Mouse (Mus musculus) CH12.LX (cell line): ENCODE results near the gene Mpv17l2. TPM values are rescaled to one million over a fixed set of nuclear protein-coding genes. Genes with fewer than 3 reads are reported as not detected.

Experiments
- DNase-seq: peaks from one replicate; pipeline ENCODE4 v3.0.0-alpha.2; 2013; ENCODE audit errors: extremely low read depth
- H3K27ac ChIP-seq: 2 replicates; pipeline ENCODE4 v1.5.1; 2012; ENCODE audit warnings: low read depth, mild to moderate bottlenecking, control low read depth, moderate library complexity; ENCODE audit not compliant: insufficient read depth
- H3K27me3 ChIP-seq: replicated peaks from 2 replicates; pipeline ENCODE3; 2012; ENCODE audit warnings: inconsistent platforms
- H3K36me3 ChIP-seq, 2 experiments: replicated peaks in 1 of 2; 2 replicates each; pipeline versions ENCODE3 to v1.6.1; 2012; ENCODE audit warnings: inconsistent platforms in 1 of 2, low read length in 1 of 2, mild to moderate bottlenecking in 1 of 2, mixed read lengths in 1 of 2, moderate library complexity in 1 of 2; ENCODE audit not compliant: control insufficient read depth in 1 of 2, insufficient read depth in 1 of 2
- H3K4me1 ChIP-seq, 2 experiments: 2 replicates each; pipeline ENCODE4 v1.6.1; 2012; ENCODE audit warnings: inconsistent platforms in 1 of 2, moderate library complexity in 1 of 2; ENCODE audit not compliant: insufficient read depth in 2 of 2, control insufficient read depth in 1 of 2
- H3K4me2 ChIP-seq: 2 replicates; pipeline ENCODE4 v1.6.1; 2012; ENCODE audit warnings: low read depth, mild to moderate bottlenecking, control low read depth; ENCODE audit not compliant: poor library complexity, insufficient read depth, severe bottlenecking
- H3K4me3 ChIP-seq, 3 experiments: fragments of 150-350 bp in 1 of 3; sonication (generic) in 1 of 3; replicated peaks in 1 of 3; 2 replicates each; pipeline versions ENCODE3 to v1.5.1; 2011 to 2012; ENCODE audit warnings: low read depth in 2 of 3, low read length in 2 of 3, mild to moderate bottlenecking in 2 of 3, moderate library complexity in 2 of 3, control low read depth in 1 of 3, improper control_type of control experiment in 1 of 3, inconsistent platforms in 1 of 3, mixed read lengths in 1 of 3; ENCODE audit not compliant: poor library complexity in 1 of 3
- H3K79me2 ChIP-seq: replicated peaks from 2 replicates; pipeline ENCODE4 v1.6.1; 2012; ENCODE audit warnings: mild to moderate bottlenecking, moderate library complexity; ENCODE audit not compliant: control insufficient read depth, poor library complexity, insufficient read depth, severe bottlenecking; ENCODE audit errors: extremely low read depth
- H3K9ac ChIP-seq: 2 replicates; pipeline ENCODE4 v1.6.1; 2012; ENCODE audit warnings: low read depth, mild to moderate bottlenecking, control low read depth, moderate library complexity; ENCODE audit not compliant: insufficient read depth
- H3K9me3 ChIP-seq: replicated peaks from 2 replicates; pipeline ENCODE3; 2012; ENCODE audit warnings: low read length, inconsistent platforms, mixed read lengths
- CTCF ChIP-seq, 2 experiments: IDR thresholded peaks in 1 of 2; conservative IDR thresholded peaks in 1 of 2; 2 replicates each; pipeline ENCODE4 v1.5.1; 2011 to 2012; ENCODE audit warnings: low read depth in 2 of 2, low read length in 2 of 2, improper control_type of control experiment in 1 of 2, inconsistent platforms in 1 of 2, mild to moderate bottlenecking in 1 of 2, moderate library complexity in 1 of 2
- HCFC1 ChIP-seq: IDR thresholded peaks from 2 replicates; pipeline ENCODE4 v1.6.1; 2012; ENCODE audit warnings: low read depth, mild to moderate bottlenecking, inconsistent platforms, low read length, improper control_type of control experiment
- JUND ChIP-seq: conservative IDR thresholded peaks from 2 replicates; pipeline ENCODE4 v1.6.1; 2011; ENCODE audit warnings: low read depth, low read length, improper control_type of control experiment
- MAX ChIP-seq: IDR thresholded peaks from 2 replicates; pipeline ENCODE4 v1.6.1; 2011; ENCODE audit warnings: low read length, improper control_type of control experiment
- MAZ ChIP-seq: IDR thresholded peaks from 2 replicates; pipeline ENCODE4 v1.6.1; 2012; ENCODE audit warnings: low read depth, mild to moderate bottlenecking, inconsistent platforms, low read length, improper control_type of control experiment, moderate library complexity
- MXI1 ChIP-seq: IDR thresholded peaks from 2 replicates; pipeline ENCODE4 v1.6.1; 2011; ENCODE audit warnings: mild to moderate bottlenecking, low read depth, low read length, improper control_type of control experiment
- MYC ChIP-seq: IDR thresholded peaks from 2 replicates; pipeline ENCODE4 v1.6.1; 2011; ENCODE audit warnings: low read depth, mild to moderate bottlenecking, improper control_type of control experiment, low read length
- NELFE ChIP-seq: IDR thresholded peaks from 2 replicates; pipeline ENCODE4 v1.6.1; 2011; ENCODE audit warnings: low read depth, low read length, improper control_type of control experiment
- POLR2A ChIP-seq: IDR thresholded peaks from 2 replicates; pipeline ENCODE4 v1.6.1; 2011; ENCODE audit warnings: low read depth, mild to moderate bottlenecking, improper control_type of control experiment, low read length
- RAD21 ChIP-seq: IDR thresholded peaks from 2 replicates; pipeline ENCODE4 v1.6.1; 2011; ENCODE audit warnings: low read depth, mild to moderate bottlenecking, low read length, improper control_type of control experiment, moderate library complexity
- RCOR1 ChIP-seq: conservative IDR thresholded peaks from 2 replicates; pipeline ENCODE4 v1.6.1; 2012; ENCODE audit warnings: low read depth, mild to moderate bottlenecking, inconsistent platforms, low read length, improper control_type of control experiment
- SIN3A ChIP-seq: IDR thresholded peaks from 2 replicates; pipeline ENCODE4 v1.6.1; 2012; ENCODE audit warnings: low read length, improper control_type of control experiment, inconsistent platforms
- SMC3 ChIP-seq: IDR thresholded peaks from 2 replicates; pipeline ENCODE4 v1.6.1; 2011; ENCODE audit warnings: low read depth, low read length, improper control_type of control experiment
- TBP ChIP-seq: conservative IDR thresholded peaks from 2 replicates; pipeline ENCODE4 v1.6.1; 2011; ENCODE audit warnings: low read depth, low read length, improper control_type of control experiment
- UBTF ChIP-seq: IDR thresholded peaks from 2 replicates; pipeline ENCODE4 v1.6.1; 2012; ENCODE audit warnings: low read depth, mild to moderate bottlenecking, inconsistent platforms, low read length, improper control_type of control experiment, moderate library complexity
- USF2 ChIP-seq: conservative IDR thresholded peaks from 2 replicates; pipeline ENCODE4 v1.6.1; 2011; ENCODE audit warnings: low read depth, low read length, improper control_type of control experiment
- ZC3H11A ChIP-seq: IDR thresholded peaks from 2 replicates; pipeline ENCODE4 v1.6.1; 2012; ENCODE audit warnings: low read depth, mild to moderate bottlenecking, inconsistent platforms, low read length, improper control_type of control experiment
- dilution Hi-C: fragments of 300-500 bp; cut with MboI; formaldehyde crosslinking; loops from 2 replicates; pipeline ENCODE4 v1.14.3; 2020; ENCODE audit warnings: low sequenced_read_pairs; ENCODE audit not compliant: extremely low pct_unique_long_range_greater_than_20kb, extremely low pct_ligation_motif_present
- in situ Hi-C: fragments of 300-500 bp; cut with MboI; formaldehyde crosslinking; loops from 3 replicates; pipeline ENCODE4 v1.14.3; 2019; ENCODE audit warnings: low sequenced_read_pairs, low pct_ligation_motif_present, low pct_unique_long_range_greater_than_20kb, mixed read lengths
- polyA plus RNA-seq: library from polyadenylated mRNA; unstranded; fragments of >175 nt; gene quantifications from 2 replicates; pipeline ENCODE4 v1.2.1, GENCODE M21; 2012; ENCODE audit warnings: low read depth; ENCODE audit not compliant: insufficient read length
- total RNA-seq, 2 experiments: library from RNA; depleted of rRNA; stranded (reverse); fragments of 300-350 nt in 1 of 2; fragments of >200 nt in 1 of 2; gene quantifications; 2 replicates each; pipeline ENCODE4 v1.2.3; 2012 to 2014

The Mpv17l2 gene
- total and polyA plus RNA-seq, 3 experiments: 25.3 to 36.1 (median 27.1) TPM

DNA sequence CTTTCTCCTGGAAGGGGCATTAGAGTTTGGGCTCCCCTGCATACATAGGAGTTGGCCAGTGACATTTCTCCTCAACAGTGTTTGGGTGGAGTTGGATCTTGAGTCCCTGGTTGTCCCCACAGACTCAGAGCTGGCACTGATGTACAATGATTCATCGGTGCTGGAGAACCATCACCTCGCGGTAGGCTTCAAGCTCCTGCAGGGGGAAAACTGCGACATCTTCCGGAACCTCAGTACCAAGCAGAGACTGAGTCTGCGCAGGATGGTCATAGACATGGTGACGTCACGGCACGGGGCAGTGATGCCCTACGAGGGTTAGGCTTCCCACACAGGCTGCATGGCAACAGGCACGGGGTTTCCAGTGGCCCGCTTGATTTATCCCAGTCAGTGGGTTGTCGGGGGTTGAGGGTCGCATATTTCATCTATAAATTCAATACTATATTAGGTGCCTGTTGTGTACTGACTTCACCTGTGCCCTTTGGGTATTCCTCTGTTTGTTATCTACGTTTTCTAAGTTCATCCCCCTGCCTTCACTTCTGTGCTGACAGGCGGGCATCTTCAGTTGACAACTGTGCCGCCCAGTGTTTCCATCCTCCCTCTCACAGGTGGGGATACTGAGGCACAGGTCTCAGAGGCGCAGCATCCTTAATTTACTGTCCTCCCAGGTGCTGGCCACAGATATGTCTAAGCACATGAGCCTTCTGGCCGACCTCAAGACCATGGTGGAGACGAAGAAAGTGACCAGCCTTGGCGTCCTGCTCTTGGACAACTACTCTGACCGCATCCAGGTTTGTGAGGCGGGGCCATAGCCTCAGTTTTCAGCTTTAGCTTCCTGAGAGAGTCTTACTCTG is 12.3 kb downstream of the Mpv17l2 start:
- DNase-seq: no peak
- in situ Hi-C loops (no loop called here), dilution Hi-C loops (no loop called here)
- H3K79me2 ChIP-seq: no peaks in the 10 kb centered on the region
- H3K36me3 ChIP-seq: peaks cover 4 to 48% of the 10 kb centered on the region in 2 experiments
- H3K27me3 ChIP-seq: no peaks in the 10 kb centered on the region
- H3K27ac ChIP-seq: no peak overlapping the region
- H3K9ac ChIP-seq: no peak overlapping the region
- peaks cover 3 to 29% of the 10 kb centered on the region in 2 experiments for H3K4me1 ChIP-seq
- H3K9me3 ChIP-seq: no peaks in the 10 kb centered on the region
- H3K4me2 ChIP-seq: no peak overlapping the region
- TF ChIP-seq ZC3H11A (no peak), POLR2A (no peak), MAX (no peak), RCOR1 (no peak), SIN3A (no peak), JUND (no peak), UBTF (no peak), CTCF (conservative IDR thresholded peaks at IDR 0.05 in 1 of 2, IDR thresholded peaks at IDR 0.05 in 1 of 2; ENCODE audit: low read depth in 2 of 2, low read length in 2 of 2) (no peak), NELFE (no peak), RAD21 (no peak), MYC (no peak), HCFC1 (no peak), SMC3 (no peak), USF2 (no peak), TBP (no peak), MXI1 (no peak)
- TF ChIP-seq, all 38 proteins: peak for 0
- H3K4me3 ChIP-seq: no peak overlapping the region

DNA sequence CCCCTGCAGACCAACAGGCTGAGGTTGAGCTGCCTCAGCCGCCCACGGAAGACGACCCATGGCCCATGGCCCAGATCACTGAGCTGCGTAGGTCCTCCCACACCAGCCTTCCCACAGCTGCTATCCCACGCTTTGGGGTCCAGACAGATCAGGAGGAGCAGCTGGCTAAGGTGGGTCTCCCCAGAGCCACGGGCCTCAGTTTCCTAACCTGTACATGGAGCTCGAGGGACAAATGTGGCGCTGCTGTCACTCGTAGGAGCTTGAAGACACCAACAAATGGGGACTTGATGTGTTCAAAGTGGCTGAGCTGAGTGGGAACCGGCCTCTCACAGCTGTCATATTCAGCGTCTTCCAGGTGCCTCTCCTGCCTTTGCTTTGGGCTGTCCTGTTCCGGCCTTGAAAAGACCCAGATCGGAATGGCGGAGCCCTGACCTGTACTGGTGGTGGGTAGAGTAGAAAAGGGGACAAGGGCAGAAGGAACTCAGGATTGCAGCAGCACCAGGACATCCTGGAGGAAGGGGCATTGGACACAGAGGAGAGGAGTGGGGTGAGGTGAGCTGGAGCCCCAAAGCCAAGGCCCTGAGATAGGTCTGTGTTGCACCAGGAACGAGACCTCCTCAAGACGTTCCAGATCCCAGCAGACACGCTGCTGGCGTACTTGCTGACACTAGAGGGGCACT is 13.4 kb downstream of the Mpv17l2 start:
- no peak for DNase-seq
- H3K4me1 ChIP-seq: peaks cover 3 to 20% of the 10 kb centered on the region in 2 experiments
- dilution Hi-C loops (no loop called here), in situ Hi-C loops (no loop called here)
- no peak overlapping the region for H3K4me2 ChIP-seq
- no peak overlapping the region for H3K4me3 ChIP-seq
- no peaks in the 10 kb centered on the region for H3K79me2 ChIP-seq
- H3K27me3 ChIP-seq: no peaks in the 10 kb centered on the region
- H3K9ac ChIP-seq: no peak overlapping the region
- TF ChIP-seq CTCF (conservative IDR thresholded peaks at IDR 0.05 in 1 of 2, IDR thresholded peaks at IDR 0.05 in 1 of 2; ENCODE audit: low read depth in 2 of 2, low read length in 2 of 2) (no peak), SIN3A (no peak), MAZ (no peak)
- TF ChIP-seq, all 38 proteins: peak for 0
- Histone ChIP-seq H3K9me3 (no peaks in the 10 kb centered on the region), H3K27ac (no peak overlapping the region), H3K36me3 (peaks cover 4 to 50% of the 10 kb centered on the region in 2 experiments)
